Mouse (Mus musculus) layer of hippocampus, adult 9-10 months (tissue): Measurements from ENCODE around the gene Pus3.
"Not testable (repeated sequence)": the region's sequence is repeated elsewhere in the genome, so short reads cannot be mapped to it uniquely, and the experiment has no call there.

Experiments
- DNase-seq: peaks from one replicate; pipeline ENCODE4 v3.0.0; 2022; ENCODE audit warnings: low spot score

Gene Pus3

DNA sequence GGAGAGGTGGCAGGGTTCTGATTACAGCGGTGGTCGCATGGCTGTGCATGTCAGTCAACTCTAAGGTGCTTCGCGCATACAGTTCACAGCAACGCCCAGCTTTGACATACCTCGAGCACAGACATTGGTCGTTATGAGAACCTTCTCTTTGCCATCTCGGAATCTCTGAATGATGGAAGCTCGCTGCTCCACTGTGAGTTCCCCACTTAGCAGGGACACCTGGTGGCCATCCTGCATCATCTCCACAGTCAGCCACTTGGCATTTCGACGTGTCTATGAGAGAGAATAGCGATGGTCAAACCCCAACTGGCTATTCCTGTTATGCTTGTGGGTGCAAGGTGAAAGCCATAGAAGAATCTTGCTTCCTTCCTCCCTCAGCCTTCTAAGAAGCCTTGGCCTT is 12.7 kb upstream of the Pus3 start:
- no peak for DNase-seq

- no peak for DNase-seq
Measured at GRCm38 (mm10) chr9:35546745-35547144, 11.7 kb upstream of the Pus3 start.

- no peak for DNase-seq
Measured at GRCm38 (mm10) chr9:35548455-35548854, 9.9 kb upstream of the Pus3 start.

DNA sequence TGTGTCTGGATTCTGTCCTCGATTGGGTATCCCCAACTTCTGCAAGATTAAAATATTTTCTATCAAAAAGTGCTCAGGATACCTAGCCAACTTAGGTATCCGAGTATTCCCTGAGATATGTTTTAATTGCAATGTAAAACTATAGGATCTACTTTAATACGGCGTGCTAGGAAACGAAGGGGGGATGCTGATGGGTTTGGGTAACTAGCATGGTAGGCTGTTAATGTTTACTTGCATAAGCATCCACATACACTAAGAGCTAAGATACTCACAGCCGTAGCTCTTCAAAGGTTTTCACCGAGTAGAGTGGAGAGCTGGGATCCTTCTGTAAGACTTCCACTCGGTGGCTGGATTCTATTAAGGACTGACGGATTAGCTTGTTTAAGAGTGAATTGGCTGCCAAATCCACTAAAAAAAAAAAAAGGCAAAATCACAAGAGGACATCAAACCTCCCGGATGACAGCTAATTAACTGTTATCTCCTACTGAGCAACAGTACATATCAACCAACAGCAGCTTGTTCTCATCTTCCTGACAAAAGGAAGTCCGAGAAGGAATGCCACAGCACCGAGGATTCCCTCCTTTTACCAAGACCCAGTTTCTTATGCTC is 1.8 kb upstream of the Pus3 start:
- DNase-seq: no peak

GRCm38 (mm10) chr9:35559009-35559890 is 855 bp downstream of the Pus3 start:
- peak; percentile 64 for DNase-seq

- DNase-seq: no peak
Measured at GRCm38 (mm10) chr9:35561076-35561475, 2.7 kb downstream of the Pus3 start.

- DNase-seq: no peak
Measured at GRCm38 (mm10) chr9:35561583-35561982, 3.2 kb downstream of the Pus3 start.

DNA sequence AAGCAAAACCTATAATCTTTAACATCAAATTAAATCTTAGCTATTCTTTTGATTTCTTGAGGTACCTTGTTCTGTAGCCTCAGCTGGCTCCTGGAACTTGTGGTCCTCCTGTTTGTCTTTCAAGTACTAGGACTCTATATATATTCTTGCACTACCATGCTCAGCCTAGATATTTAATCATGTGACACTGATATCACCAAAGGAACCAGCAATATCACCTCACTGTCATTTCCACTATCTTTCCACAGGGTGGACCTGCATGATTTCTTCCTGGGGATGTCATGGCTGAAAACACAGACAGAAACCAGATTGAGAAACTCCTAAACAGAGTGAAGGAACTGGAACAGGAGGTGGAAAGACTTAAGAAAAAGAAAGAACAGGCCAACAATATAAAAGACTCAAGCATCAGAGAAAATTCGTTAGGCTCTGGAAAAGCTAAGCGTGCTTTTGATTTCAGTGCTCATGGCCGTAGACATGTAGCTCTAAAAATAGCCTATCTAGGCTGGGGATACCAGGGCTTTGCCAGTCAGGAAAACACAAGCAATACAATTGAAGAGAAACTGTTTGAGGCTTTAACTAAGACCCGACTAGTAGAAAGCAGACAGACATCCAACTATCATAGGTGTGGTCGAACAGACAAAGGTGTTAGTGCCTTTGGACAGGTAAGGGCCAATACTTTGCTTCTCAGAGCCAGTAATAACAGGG is 6.3 kb downstream of the Pus3 start:
- no peak for DNase-seq

DNA sequence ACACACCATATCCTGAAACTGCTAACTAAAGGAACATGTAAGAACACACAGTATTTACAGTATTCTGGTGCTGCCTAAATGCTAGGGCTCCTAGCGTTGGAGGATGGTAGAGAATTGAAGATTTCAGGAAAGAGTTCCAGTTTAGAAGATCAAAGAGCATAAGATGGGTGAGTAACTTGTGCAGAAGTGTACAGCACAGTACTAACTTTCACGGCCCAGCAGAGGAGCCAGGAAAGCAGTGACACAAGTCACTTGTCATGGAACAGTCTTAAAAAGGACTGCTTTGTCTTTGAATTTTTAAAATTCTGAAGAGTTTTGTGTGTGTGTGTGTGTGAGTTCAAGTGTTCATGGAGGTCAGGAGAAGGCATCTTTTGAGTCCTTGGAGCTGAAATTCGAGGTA is 9.6 kb downstream of the Pus3 start:
- DNase-seq: no peak

GRCm38 (mm10) chr9:35569571-35570534 is 11.5 kb downstream of the Pus3 start, which contains the start of the genes Pate2 and Hyls1:
Pate2 (plus strand) TSS chr9:35570284.
Hyls1 (minus strand) TSS chr9:35570398.
- peak; percentile 82 for DNase-seq

GRCm38 (mm10) chr9:35570663-35571062 is 12.3 kb downstream of the Pus3 start:
- no peak for DNase-seq

DNA sequence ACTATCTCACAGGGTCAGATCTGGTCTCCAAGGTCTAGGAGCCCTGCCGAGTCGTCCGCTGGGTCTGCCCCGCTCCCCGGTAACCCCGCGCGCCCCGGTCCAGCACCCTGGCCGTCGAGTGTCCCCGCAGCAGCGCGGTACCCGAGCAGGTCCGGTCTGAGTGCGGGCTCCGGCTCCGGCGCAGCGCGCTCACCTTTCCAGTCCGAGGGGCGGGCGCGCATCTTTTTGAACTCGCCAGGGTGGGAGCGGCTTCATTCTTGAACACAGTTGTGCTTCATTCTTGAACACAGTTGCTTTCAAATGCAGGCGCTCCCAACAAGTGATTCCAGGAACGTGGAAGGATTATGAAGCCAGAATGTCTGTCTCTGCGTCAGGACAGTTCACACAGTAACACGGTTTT is 16.0 kb downstream of the Pus3 start:
- DNase-seq: no peak

DNA sequence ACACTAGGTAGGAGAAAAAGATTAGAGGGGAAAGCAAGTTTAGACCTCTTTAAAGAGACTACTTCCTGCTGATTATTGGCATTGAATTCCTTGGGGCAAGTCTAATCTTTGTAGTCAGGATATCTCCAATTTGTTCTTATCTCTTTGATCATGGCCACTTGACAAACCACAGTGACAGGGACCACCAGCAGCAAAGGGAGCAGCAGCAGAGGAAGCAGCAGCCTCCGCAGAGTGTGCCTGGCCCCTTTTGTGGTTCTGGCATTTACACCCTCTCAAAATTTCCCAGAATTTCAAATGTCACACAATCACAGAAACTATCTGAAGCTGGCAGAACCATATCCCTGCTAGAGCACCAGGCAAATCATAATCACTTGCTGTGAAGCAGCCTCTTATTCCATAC is 29.3 kb downstream of the Pus3 start:
- no peak for DNase-seq

GRCm38 (mm10) chr9:35592903-35593302 is 34.5 kb downstream of the Pus3 start:
- peak; percentile 27 for DNase-seq

- DNase-seq: no peak
Measured at GRCm38 (mm10) chr9:35607647-35608405, 49.4 kb downstream of the Pus3 start.

- no peak for DNase-seq
Measured at GRCm38 (mm10) chr9:35611841-35612240, 53.4 kb downstream of the Pus3 start, which contains the start of gene Pate4. Pate4 (minus strand) TSS chr9:35611941.

- no peak for DNase-seq
Measured at GRCm38 (mm10) chr9:35614005-35614404, 55.6 kb downstream of the Pus3 start.

DNA sequence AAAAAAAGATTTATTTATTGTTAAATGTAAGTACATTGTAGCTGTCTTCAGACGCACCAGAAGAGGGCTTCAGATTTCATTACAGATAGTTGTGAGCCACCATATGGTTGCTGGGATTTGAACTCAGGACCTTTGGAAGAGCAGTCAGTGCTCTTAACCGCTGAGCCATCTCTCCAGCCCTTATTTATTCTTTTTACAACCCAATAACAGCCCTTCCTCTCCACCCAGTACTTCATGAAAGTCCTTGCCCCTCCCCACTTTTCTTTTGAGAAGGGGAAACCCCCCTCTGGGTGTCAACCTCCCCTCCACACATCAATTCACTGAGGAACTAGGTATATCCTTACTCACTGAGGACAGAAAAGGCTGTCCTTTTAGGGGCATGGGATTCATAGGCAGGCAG is 58.4 kb downstream of the Pus3 start:
- DNase-seq: not testable (repeated sequence)
